Mouse (Mus musculus): ENCODE measurements around the gene Tpcn2. TPM values are rescaled to one million over a fixed set of nuclear protein-coding genes. Genes with fewer than 3 reads are reported as not detected.

The Tpcn2 gene
- polyA plus RNA-seq, 1 experiment from 2014 or later, result 3.7 TPM

- H3K9me3 ChIP-seq (ENCODE audit: control insufficient read depth, low read length), result no peaks in the 10 kb centered on the region
- H3K4me3 ChIP-seq (ENCODE audit: low read depth, low read length), result no peak overlapping the region
- peak; percentile 92 for ATAC-seq (ENCODE audit: low FRiP score)
- no peaks in the 10 kb centered on the region for H3K27me3 ChIP-seq (ENCODE audit: control insufficient read depth, insufficient read depth, low read length)
- peak; percentile 78 for DNase-seq (ENCODE audit: low spot score)
- no peak overlapping the region for H3K27ac ChIP-seq (ENCODE audit: low read depth, low read length)
- no peaks in the 10 kb centered on the region for H3K36me3 ChIP-seq (ENCODE audit: control insufficient read depth, insufficient read depth, low read length)
- no peak overlapping the region for H3K9ac ChIP-seq (ENCODE audit: low read depth, low read length)
- 7% methylated on average over 20 of the region's 20 CpGs for WGBS
- peak overlapping the region; percentile 48 for H3K4me2 ChIP-seq (replicated peaks; ENCODE audit: low read depth, low read length)
- H3K4me1 ChIP-seq (replicated peaks; ENCODE audit: control insufficient read depth, insufficient read depth, low read length), result no peaks in the 10 kb centered on the region
Observed at GRCm38 (mm10) chr7:145302488-145303285, 18.9 kb upstream of the Tpcn2 start.

- Histone ChIP-seq H3K9ac (ENCODE audit: low read depth, low read length) (no peak overlapping the region), H3K4me1 (replicated peaks; ENCODE audit: control insufficient read depth, insufficient read depth, low read length) (no peaks in the 10 kb centered on the region), H3K9me3 (ENCODE audit: control insufficient read depth, low read length) (no peaks in the 10 kb centered on the region), H3K27me3 (ENCODE audit: control insufficient read depth, insufficient read depth, low read length) (no peaks in the 10 kb centered on the region), H3K4me2 (replicated peaks; ENCODE audit: low read depth, low read length) (no peak overlapping the region), H3K4me3 (ENCODE audit: low read depth, low read length) (no peak overlapping the region), H3K36me3 (ENCODE audit: control insufficient read depth, insufficient read depth, low read length) (no peaks in the 10 kb centered on the region), H3K27ac (ENCODE audit: low read depth, low read length) (no peak overlapping the region)
- no peak for ATAC-seq (ENCODE audit: low FRiP score)
- DNase-seq (ENCODE audit: low spot score), result no peak
- 87% methylated on average over 6 of the region's 6 CpGs for WGBS
Observed at GRCm38 (mm10) chr7:145301341-145302005, 17.7 kb upstream of the Tpcn2 start.

GRCm38 (mm10) chr7:145301008-145301340 is 17.2 kb upstream of the Tpcn2 start:
- Histone ChIP-seq H3K9me3 (ENCODE audit: control insufficient read depth, low read length) (no peaks in the 10 kb centered on the region), H3K27ac (ENCODE audit: low read depth, low read length) (no peak overlapping the region), H3K4me2 (replicated peaks; ENCODE audit: low read depth, low read length) (no peak overlapping the region), H3K4me3 (ENCODE audit: low read depth, low read length) (no peak overlapping the region), H3K27me3 (ENCODE audit: control insufficient read depth, insufficient read depth, low read length) (no peaks in the 10 kb centered on the region), H3K36me3 (ENCODE audit: control insufficient read depth, insufficient read depth, low read length) (no peaks in the 10 kb centered on the region), H3K4me1 (replicated peaks; ENCODE audit: control insufficient read depth, insufficient read depth, low read length) (no peaks in the 10 kb centered on the region), H3K9ac (ENCODE audit: low read depth, low read length) (no peak overlapping the region)
- ATAC-seq (ENCODE audit: low FRiP score), result no peak
- no peak for DNase-seq (ENCODE audit: low spot score)

- no peaks in the 10 kb centered on the region for H3K27me3 ChIP-seq (ENCODE audit: control insufficient read depth, insufficient read depth, low read length)
- no peaks in the 10 kb centered on the region for H3K36me3 ChIP-seq (ENCODE audit: control insufficient read depth, insufficient read depth, low read length)
- no peaks in the 10 kb centered on the region for H3K4me1 ChIP-seq (replicated peaks; ENCODE audit: control insufficient read depth, insufficient read depth, low read length)
- ATAC-seq (ENCODE audit: low FRiP score) (no peak), DNase-seq (ENCODE audit: low spot score) (no peak)
- H3K4me2 ChIP-seq (replicated peaks; ENCODE audit: low read depth, low read length), result no peak within 1 kb of the TSS
- H3K27ac ChIP-seq (ENCODE audit: low read depth, low read length), result no peak within 1 kb of the TSS
- H3K9me3 ChIP-seq (ENCODE audit: control insufficient read depth, low read length), result no peaks in the 10 kb centered on the region
- H3K9ac ChIP-seq (ENCODE audit: low read depth, low read length), result no peak within 1 kb of the TSS
- no peak within 1 kb of the TSS for H3K4me3 ChIP-seq (ENCODE audit: low read depth, low read length)
- WGBS, result 43% methylated on average over 13 of the region's 13 CpGs
Observed at GRCm38 (mm10) chr7:145300321-145301007, 16.7 kb upstream of the Tpcn2 start, which contains the start of gene Mrgprf. TSS of gene Mrgprf (plus strand) at chr7:145300828.

GRCm38 (mm10) chr7:145299562-145300320 is 15.9 kb upstream of the Tpcn2 start:
- DNase-seq (ENCODE audit: low spot score), result no peak
- no peak for ATAC-seq (ENCODE audit: low FRiP score)
- no peaks in the 10 kb centered on the region for H3K36me3 ChIP-seq (ENCODE audit: control insufficient read depth, insufficient read depth, low read length)
- H3K4me2 ChIP-seq (replicated peaks; ENCODE audit: low read depth, low read length), result no peak overlapping the region
- no peaks in the 10 kb centered on the region for H3K27me3 ChIP-seq (ENCODE audit: control insufficient read depth, insufficient read depth, low read length)
- H3K4me1 ChIP-seq (replicated peaks; ENCODE audit: control insufficient read depth, insufficient read depth, low read length), result no peaks in the 10 kb centered on the region
- H3K9ac ChIP-seq (ENCODE audit: low read depth, low read length), result no peak overlapping the region
- H3K9me3 ChIP-seq (ENCODE audit: control insufficient read depth, low read length), result no peaks in the 10 kb centered on the region
- no peak overlapping the region for H3K4me3 ChIP-seq (ENCODE audit: low read depth, low read length)
- WGBS, result 66% methylated on average over 7 of the region's 7 CpGs
- H3K27ac ChIP-seq (ENCODE audit: low read depth, low read length), result no peak overlapping the region

GRCm38 (mm10) chr7:145298666-145299490 is 15.1 kb upstream of the Tpcn2 start:
- 64% methylated on average over 3 of the region's 3 CpGs for WGBS
- no peak overlapping the region for H3K4me2 ChIP-seq (replicated peaks; ENCODE audit: low read depth, low read length)

GRCm38 (mm10) chr7:145293859-145294258 is 10.0 kb upstream of the Tpcn2 start:
- Histone ChIP-seq H3K9ac (ENCODE audit: low read depth, low read length) (no peak overlapping the region), H3K9me3 (ENCODE audit: control insufficient read depth, low read length) (no peaks in the 10 kb centered on the region), H3K27me3 (ENCODE audit: control insufficient read depth, insufficient read depth, low read length) (no peaks in the 10 kb centered on the region), H3K4me2 (replicated peaks; ENCODE audit: low read depth, low read length) (no peak overlapping the region), H3K4me3 (ENCODE audit: low read depth, low read length) (no peak overlapping the region), H3K4me1 (replicated peaks; ENCODE audit: control insufficient read depth, insufficient read depth, low read length) (no peaks in the 10 kb centered on the region), H3K27ac (ENCODE audit: low read depth, low read length) (no peak overlapping the region), H3K36me3 (ENCODE audit: control insufficient read depth, insufficient read depth, low read length) (no peaks in the 10 kb centered on the region)
- ATAC-seq (ENCODE audit: low FRiP score) (no peak), DNase-seq (ENCODE audit: low spot score) (no peak)
- 37% methylated on average over 6 of the region's 6 CpGs for WGBS

More at GRCm38 (mm10) chr7:145298666-145299490, 15.1 kb upstream of the Tpcn2 start:
- H3K27me3 ChIP-seq (ENCODE audit: control insufficient read depth, insufficient read depth, low read length), result no peaks in the 10 kb centered on the region
- no peaks in the 10 kb centered on the region for H3K4me1 ChIP-seq (replicated peaks; ENCODE audit: control insufficient read depth, insufficient read depth, low read length)
- H3K4me3 ChIP-seq (ENCODE audit: low read depth, low read length), result no peak overlapping the region
- no peak overlapping the region for H3K9ac ChIP-seq (ENCODE audit: low read depth, low read length)
- no peak overlapping the region for H3K27ac ChIP-seq (ENCODE audit: low read depth, low read length)
- DNase-seq (ENCODE audit: low spot score) (no peak), ATAC-seq (ENCODE audit: low FRiP score) (no peak)
- H3K9me3 ChIP-seq (ENCODE audit: control insufficient read depth, low read length), result no peaks in the 10 kb centered on the region
- no peaks in the 10 kb centered on the region for H3K36me3 ChIP-seq (ENCODE audit: control insufficient read depth, insufficient read depth, low read length)

- H3K4me2 ChIP-seq (replicated peaks; ENCODE audit: low read depth, low read length), result no peak overlapping the region
- H3K9me3 ChIP-seq (ENCODE audit: control insufficient read depth, low read length), result no peaks in the 10 kb centered on the region
- no peak overlapping the region for H3K27ac ChIP-seq (ENCODE audit: low read depth, low read length)
- ATAC-seq (ENCODE audit: low FRiP score), result no peak
- WGBS, result 75% methylated on average over 2 of the region's 2 CpGs
- no peak overlapping the region for H3K9ac ChIP-seq (ENCODE audit: low read depth, low read length)
- no peak for DNase-seq (ENCODE audit: low spot score)
- H3K36me3 ChIP-seq (ENCODE audit: control insufficient read depth, insufficient read depth, low read length), result no peaks in the 10 kb centered on the region
- no peaks in the 10 kb centered on the region for H3K4me1 ChIP-seq (replicated peaks; ENCODE audit: control insufficient read depth, insufficient read depth, low read length)
- H3K27me3 ChIP-seq (ENCODE audit: control insufficient read depth, insufficient read depth, low read length), result no peaks in the 10 kb centered on the region
- H3K4me3 ChIP-seq (ENCODE audit: low read depth, low read length), result no peak overlapping the region
Observed at GRCm38 (mm10) chr7:145292726-145293125, 8.9 kb upstream of the Tpcn2 start.

All from hindbrain, embryonic 11.5 days (tissue).